Mouse (Mus musculus): ENCODE data around the gene Zfp946.

Zfp946 gene

DNA sequence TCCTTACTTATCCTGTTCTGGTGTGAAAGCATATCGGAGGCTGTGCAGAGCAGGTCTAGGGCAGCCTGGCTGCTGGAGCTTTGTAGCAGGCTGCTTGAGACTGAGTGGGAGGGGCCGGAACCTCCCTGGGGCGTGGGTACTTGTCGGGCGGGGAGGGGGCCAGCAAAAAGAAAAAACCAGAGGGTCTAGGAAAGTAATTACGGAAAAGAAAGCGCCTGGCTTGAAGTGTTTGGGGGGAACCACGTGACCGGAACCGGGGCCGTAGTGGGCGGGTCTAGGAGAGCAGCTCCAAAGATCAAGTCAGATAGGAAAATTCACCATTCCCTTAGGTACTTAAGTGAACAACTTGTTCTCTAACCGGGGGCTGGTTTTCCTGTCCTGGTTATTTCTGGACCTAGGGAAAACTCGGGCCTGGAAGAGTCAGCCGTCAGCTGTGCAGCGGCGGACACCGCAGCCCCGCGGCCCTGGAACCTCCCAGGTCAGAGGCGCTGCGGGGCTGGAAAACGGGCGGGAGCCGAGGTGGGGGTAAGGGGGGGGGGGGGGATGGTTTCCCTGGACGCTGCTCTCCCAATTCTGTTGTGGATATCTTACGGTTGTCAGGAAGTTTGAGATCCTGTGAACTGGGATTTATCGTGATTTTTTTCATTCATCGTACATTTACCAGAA is at the start of gene Zfp946:
TSS of gene Zfp946 (plus strand) at position 271 of the 666 bp plus-strand sequence.
- CTCF ChIA-PET: no interaction called here

DNA sequence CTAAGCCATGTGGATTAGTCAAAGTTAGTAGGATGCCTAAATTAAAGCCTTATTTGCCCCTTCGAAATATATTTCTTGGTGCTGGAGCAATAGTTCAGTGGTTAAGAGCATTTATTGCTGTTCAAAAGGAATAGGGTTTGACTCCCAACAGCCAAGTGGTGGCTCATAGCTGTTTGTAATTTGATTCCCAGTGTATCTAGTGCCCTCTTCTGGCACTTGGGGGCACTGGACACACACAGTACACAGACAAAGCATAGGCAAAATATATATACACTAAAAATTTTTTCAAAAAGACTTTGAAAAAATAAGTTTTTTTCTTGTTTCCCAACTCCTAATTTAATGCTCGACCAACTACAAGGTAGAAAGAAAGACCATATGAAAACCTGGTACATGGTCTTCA is 13.3 kb upstream of the Zfp946 start:
- CTCF ChIA-PET: interaction anchor here (0.8 kb wide), 1 partner anchor 63 kb away, joined by 3 read pairs; no protein-coding TSS in a partner anchor

DNA sequence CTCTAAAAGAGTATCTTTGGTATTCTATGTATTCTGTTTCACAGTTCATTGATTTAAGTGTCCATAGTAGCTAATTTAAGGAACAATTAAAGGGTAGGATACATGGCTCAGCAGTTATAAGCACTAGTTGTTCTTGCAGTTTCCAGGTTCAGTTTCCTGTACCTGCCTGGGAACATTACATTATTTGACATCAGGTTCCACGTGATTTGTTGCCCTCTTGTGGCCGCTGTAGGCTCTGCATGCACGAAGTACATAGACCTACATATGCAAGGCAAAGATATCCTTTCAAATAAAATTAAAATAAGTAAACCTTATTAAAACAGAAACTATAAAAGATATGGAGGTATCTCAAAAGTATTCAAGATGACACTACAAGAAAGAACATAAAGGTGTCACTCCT is 6.5 kb upstream of the Zfp946 start:
- CTCF ChIA-PET: no interaction called here

DNA sequence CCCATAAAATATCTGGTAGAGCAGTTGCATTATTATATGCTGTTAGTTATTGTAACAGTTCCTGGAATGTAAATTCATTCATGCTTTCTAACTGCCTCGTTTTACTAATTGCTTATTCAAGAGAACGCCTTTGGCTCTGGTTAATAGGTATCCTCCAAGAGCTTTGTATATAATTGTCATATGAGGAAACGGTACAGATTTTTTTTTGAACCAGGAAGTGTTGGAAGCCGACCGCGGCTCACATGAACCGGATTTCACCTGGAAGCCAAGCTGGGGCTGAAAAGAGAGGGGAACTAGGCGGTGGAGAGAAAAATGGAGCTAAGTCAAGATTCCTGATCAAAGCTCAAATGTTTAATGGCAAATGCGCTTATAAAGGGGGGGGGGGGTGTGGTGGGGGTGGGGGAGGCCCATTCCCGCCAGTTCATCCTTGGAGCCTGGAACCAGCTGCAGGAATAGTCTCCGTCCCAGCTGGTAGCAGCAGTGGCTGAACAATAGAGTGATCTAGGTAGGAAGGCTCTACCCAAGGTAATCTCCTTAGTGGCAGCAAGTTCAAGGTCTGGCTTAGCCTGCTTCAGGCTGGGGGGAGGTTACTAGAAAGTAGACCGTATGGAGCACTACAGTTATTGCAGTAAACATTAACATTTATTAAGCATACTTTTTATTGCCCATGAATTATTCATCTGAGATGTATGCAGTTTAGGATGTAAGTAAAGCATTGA is 773 bp downstream of the Zfp946 start:
- CTCF ChIA-PET: no interaction called here

DNA sequence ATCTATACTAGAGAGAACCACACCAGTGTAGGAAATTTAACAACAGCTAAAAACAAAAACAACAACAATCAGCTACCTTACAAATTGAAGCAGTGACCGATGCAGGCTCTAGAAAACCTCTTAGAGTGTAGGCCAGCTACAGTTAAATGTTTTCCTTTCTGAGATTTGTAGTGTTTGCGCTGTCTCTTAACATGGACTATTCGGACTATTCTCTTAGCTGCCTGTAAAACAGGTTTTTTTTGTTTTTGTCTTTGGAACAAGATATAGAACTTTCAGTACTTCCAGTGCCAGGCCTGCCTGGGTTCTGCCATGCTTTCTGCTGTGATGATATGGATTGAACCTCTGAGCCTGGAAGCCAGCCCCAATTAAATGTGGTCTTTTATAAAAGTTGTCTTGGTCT is 23.7 kb downstream of the Zfp946 start:
- CTCF ChIA-PET: no interaction called here

- CTCF ChIA-PET: no interaction called here
Observed at GRCm38 (mm10) chr17:22497120-22497519, 73.1 kb downstream of the Zfp946 start.

Data from spleen, embryonic (tissue).